Mouse (Mus musculus) left cerebral cortex, adult 9 months (tissue): ENCODE results near the gene Olfr19.
"Not testable (repeated sequence)": the region's sequence is repeated elsewhere in the genome, so short reads cannot be mapped to it uniquely, and the experiment has no call there.

Experiments
- DNase-seq, 2 experiments: peaks; one replicate each; pipeline ENCODE4 v3.0.0; 2022; ENCODE audit warnings: low spot score in 2 of 2

The Olfr19 gene

DNA sequence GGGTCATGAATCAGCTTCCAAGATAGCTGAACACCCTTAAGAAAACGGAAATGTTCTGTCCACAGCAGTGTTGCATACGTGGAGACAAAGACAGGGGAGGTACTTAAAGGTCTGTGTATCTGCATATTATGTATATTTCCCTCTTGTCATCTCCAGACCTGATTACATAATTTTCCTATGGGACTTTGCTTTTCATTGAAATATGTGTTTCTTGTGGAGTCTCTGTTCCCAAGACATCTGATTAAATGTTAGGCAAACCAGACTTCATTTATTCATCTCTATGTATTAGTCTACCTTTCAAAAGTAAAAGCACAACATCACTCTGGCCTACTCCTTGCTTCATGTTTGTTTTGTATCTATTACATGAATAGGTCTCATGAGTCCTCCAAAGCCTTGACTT, at the start of gene Olfr19:
Gene Olfr19 (minus strand): TSS at position 101 of the 400 bp plus-strand sequence.
- DNase-seq = no peak

DNA sequence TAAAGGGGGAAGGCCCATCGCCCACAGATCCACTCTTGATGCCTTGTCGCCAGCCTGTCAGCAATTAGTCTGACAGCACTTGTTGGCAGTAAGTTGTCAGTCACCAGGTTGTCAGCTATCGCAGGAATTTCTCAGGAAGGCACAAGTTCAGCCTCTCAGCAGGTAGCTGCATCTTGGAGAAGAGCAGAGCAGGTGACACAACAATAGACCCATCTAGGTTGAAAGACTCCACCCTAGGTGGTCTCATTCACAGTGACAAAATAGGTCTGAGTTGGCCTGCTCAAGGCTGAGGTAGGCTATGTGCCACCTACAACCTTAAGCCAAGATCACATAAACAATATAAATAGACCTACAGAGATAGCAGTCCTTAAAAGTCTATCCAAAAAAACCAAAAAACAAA, 8.8 kb upstream of the Olfr19 start:
- no peak for DNase-seq

DNA sequence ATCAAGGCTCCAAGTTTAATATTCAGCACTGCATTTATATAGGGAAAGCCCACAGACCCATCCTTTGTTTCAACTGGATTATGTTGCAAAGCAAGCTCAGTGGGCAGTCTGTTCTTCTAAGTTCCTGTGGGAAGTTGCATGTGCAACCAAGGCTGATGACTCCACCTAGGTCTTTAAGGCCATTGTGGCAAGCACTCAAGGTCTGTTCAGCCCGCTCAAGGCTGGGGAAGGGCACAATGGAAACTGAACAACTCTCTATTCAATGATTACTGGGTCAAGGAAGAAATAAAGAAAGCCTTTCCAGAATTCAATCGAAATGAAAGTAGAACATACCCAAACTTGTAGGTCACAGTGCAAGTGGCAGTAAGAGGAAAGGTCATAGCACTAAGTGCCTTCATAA, 7.8 kb upstream of the Olfr19 start:
- no peak for DNase-seq

DNA sequence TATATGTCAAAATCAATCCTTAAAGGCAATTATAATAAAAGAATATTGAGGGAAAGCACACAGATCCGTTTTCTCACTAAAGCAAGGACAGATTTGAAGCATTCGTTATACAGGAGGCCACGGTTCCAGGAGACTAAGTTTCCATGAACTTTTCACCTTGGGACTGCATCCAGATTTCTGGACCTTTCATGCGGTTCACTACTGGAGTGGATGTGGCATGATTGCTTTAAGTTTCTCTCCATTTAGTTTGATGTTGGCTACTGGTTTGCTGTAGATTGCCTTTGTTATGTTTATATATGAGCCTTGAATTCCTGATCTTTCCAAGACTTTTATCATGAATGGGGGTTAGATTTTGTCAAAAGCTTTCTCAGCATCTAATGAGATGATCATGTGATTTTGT, 11.2 kb downstream of the Olfr19 start:
- DNase-seq = no peak

DNA sequence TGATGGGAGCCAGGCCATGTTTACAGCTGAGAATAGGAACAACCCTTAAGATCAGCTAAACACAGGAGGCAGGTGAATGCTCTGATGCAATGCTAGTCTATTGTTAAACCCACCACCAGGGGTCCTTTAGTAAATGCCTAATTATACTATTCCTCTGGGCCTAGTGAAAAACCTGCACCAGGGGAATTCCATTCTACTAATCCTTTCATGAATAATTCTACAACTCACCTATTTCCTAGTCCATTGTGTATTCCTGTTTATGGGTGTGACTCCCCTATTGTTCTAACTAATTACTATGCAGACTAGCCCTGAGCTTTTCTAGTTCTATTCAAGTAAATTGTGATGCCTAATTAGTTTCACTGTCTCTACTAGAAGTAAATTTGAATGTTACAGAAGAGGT, 11.7 kb downstream of the Olfr19 start:
- not testable (repeated sequence) for DNase-seq

DNA sequence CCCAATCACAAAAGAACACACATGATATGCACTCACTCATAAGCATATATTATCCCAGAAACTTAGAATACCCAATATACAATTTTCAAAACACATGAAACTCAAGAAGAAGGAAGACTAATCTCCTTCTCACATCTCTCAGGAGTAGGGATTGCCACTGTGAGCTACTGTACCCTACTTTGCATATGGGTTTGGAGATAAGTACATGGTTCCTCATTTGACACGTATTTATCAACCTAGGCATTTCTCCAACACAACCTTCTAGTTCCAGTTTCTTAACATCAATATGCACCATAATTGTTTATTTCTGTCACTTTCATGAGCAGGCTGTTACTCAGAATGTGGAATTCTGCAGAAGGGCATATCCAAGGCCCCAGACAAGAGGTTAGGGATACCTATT, 31.1 kb downstream of the Olfr19 start:
- no peak for DNase-seq

DNA sequence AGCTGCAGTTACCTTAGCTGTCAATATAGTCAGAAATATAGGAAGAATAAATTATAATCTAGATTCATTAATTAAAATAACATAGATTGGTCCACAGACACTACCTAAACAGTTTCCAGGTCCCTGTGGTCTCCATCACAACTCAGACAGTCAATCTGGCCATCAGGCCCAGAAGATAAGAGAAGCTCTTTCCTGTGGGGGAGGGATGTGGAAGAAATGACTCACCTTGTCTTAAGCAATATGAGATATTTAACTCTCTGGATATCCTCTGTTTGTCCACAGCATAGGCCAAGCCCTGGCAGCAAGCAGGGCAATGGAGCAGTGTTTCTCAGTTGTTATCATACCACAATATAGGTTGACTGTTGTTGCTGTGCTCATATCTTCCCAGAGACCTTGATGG, 42.5 kb downstream of the Olfr19 start:
- DNase-seq = no peak
